Mouse (Mus musculus) embryonic facial prominence, embryonic 11.5 days (tissue): Measurements from ENCODE around the gene Rnf216. TPM values are rescaled to one million over a fixed set of nuclear protein-coding genes. Genes with fewer than 3 reads are reported as not detected.

Experiments
- ATAC-seq: fragments of 200-750 bp; cut with Nextera tagmentation; replicated peaks from 2 replicates; pipeline ENCODE4 v1.8.0; 2017; ENCODE audit warnings: low read depth; ENCODE audit not compliant: insufficient number of reproducible peaks, low FRiP score, low TSS enrichment
- DNase-seq: peaks from one replicate; pipeline ENCODE4 v3.0.0-alpha.2; 2015; ENCODE audit warnings: low spot score
- H3K27ac ChIP-seq: fragments of 300-500 bp; sonication (generic); replicated peaks from 2 replicates; pipeline ENCODE4 v1.5.1; 2014; ENCODE audit warnings: mild to moderate bottlenecking, low read depth, low read length, control low read depth
- H3K27me3 ChIP-seq: fragments of 300-500 bp; sonication (generic); 2 replicates; pipeline ENCODE4 v1.6.1; 2014; ENCODE audit warnings: mild to moderate bottlenecking, low read length, moderate library complexity, mixed read lengths; ENCODE audit not compliant: control insufficient read depth, insufficient read depth
- H3K36me3 ChIP-seq: fragments of 300-500 bp; sonication (generic); replicated peaks from 2 replicates; pipeline ENCODE4 v1.6.1; 2014; ENCODE audit warnings: low read depth, mild to moderate bottlenecking, low read length, moderate library complexity, mixed read lengths; ENCODE audit not compliant: control insufficient read depth, insufficient read depth
- H3K4me1 ChIP-seq: fragments of 300-500 bp; sonication (generic); 2 replicates; pipeline ENCODE4 v1.6.1; 2014; ENCODE audit warnings: low read length, mixed read lengths; ENCODE audit not compliant: control insufficient read depth, insufficient read depth
- H3K4me2 ChIP-seq: fragments of 300-500 bp; sonication (generic); 2 replicates; pipeline ENCODE4 v1.6.1; 2014; ENCODE audit warnings: low read depth, mild to moderate bottlenecking, control low read depth, low read length, moderate library complexity
- H3K4me3 ChIP-seq: fragments of 300-500 bp; sonication (generic); 2 replicates; pipeline ENCODE4 v1.5.1; 2014; ENCODE audit warnings: low read depth, low read length, control low read depth
- H3K9ac ChIP-seq: fragments of 300-500 bp; sonication (generic); replicated peaks from 2 replicates; pipeline ENCODE4 v1.6.1; 2014; ENCODE audit warnings: mild to moderate bottlenecking, control low read depth, low read length
- H3K9me3 ChIP-seq: fragments of 300-500 bp; sonication (generic); replicated peaks from 2 replicates; pipeline ENCODE4 v1.6.1; 2016; ENCODE audit warnings: mild to moderate bottlenecking, low read length, inconsistent platforms, mixed read lengths; ENCODE audit not compliant: control insufficient read depth
- WGBS: fragments of 180-500 bp; shearing (Covaris S2); extraction: QIAGEN DNeasy Blood & Tissue Kit; methylation state at CpG from one replicate; pipeline ENCODE4 v1.1.7; 2014; 5-methylcytosine and 5-hydroxymethylcytosine counted together
- polyA plus RNA-seq: library from polyadenylated mRNA; unstranded; fragments of >200 nt; fragmentation: Nextera tagmentation; extraction: Ambion mirVana; gene quantifications from 2 replicates; pipeline ENCODE4 v1.2.1, GENCODE M21; 2014

Rnf216 gene
- polyA plus RNA-seq, 1 experiment from 2014 or later: 35.6 TPM

GRCm38 (mm10) chr5:143023887-143024286 lies 88.9 kb downstream of the Rnf216 start:
- H3K9me3 ChIP-seq: no peaks in the 10 kb centered on the region
- no peak for DNase-seq
- H3K27ac ChIP-seq: no peak overlapping the region
- no peak for ATAC-seq
- H3K4me2 ChIP-seq: no peak overlapping the region
- H3K27me3 ChIP-seq: no peaks in the 10 kb centered on the region
- H3K4me1 ChIP-seq: no peaks in the 10 kb centered on the region
- no peak overlapping the region for H3K9ac ChIP-seq
- WGBS: 89% methylated on average over 2 of the region's 2 CpGs
- peaks cover 3% of the 10 kb centered on the region; the same call in 1 of the 2 replicates for H3K36me3 ChIP-seq
- H3K4me3 ChIP-seq: no peak overlapping the region

DNA sequence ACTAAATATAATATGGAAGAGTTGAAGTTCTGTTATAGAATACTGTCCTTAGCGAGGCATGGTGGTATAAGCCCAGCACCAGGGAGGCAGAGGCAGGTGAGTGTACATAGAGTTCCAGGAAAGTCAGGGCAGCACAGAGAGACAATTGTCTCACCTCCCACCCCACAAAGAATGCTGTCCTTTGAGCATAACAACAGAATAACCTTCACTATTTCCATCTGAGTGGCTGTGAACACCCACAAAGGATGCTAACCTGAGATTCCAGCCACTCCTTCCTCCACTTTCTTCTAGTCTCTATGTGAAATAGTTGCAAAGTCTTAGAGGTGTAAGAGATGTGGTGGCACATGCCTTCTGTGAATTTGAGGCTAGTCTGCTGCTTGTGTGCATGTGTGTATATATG lies 89.8 kb downstream of the Rnf216 start:
- Histone ChIP-seq H3K4me1 (no peaks in the 10 kb centered on the region), H3K36me3 (peaks cover 3% of the 10 kb centered on the region; the same call in 1 of the 2 replicates), H3K9me3 (no peaks in the 10 kb centered on the region), H3K27ac (no peak overlapping the region), H3K4me3 (no peak overlapping the region), H3K9ac (no peak overlapping the region), H3K4me2 (no peak overlapping the region), H3K27me3 (no peaks in the 10 kb centered on the region)
- no peak for ATAC-seq
- DNase-seq: no peak
- 97% methylated on average over 1 of the region's 1 CpGs for WGBS

- no peaks in the 10 kb centered on the region for H3K9me3 ChIP-seq
- no peak overlapping the region for H3K9ac ChIP-seq
- no peak overlapping the region for H3K4me2 ChIP-seq
- no peaks in the 10 kb centered on the region for H3K27me3 ChIP-seq
- H3K27ac ChIP-seq: no peak overlapping the region
- no peak for ATAC-seq
- 83% methylated on average over 5 of the region's 5 CpGs for WGBS
- no peak for DNase-seq
- peaks cover 2% of the 10 kb centered on the region for H3K36me3 ChIP-seq
- H3K4me3 ChIP-seq: no peak overlapping the region
- no peaks in the 10 kb centered on the region for H3K4me1 ChIP-seq
Observed at GRCm38 (mm10) chr5:143017401-143017800, 95.4 kb downstream of the Rnf216 start.

DNA sequence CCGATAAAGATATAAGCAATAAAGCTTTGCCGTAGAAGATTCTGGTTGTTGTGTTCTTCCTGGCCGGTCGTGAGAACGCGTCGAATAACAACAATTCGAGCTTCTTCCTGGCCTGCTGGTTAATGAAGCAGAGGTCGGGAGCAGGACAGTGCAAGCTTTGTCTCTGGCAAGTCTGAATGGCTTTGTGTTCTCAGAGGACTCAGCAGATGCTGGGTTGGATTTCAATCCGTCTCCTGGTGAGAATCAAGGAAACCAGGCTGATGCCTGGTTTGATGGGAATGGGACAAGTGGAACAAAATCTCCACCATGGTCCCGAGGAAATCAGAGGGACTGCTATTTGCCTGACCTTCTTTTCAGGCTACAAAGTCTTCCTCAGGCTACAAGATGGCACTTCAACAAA lies 103.4 kb downstream of the Rnf216 start:
- Histone ChIP-seq H3K4me2 (no peak overlapping the region), H3K27me3 (no peaks in the 10 kb centered on the region), H3K27ac (peak overlapping the region; percentile 38; the same call in 1 of the 2 replicates), H3K4me1 (no peaks in the 10 kb centered on the region), H3K9ac (no peak overlapping the region), H3K4me3 (no peak overlapping the region), H3K36me3 (peaks cover 2% of the 10 kb centered on the region; the same call in 1 of the 2 replicates), H3K9me3 (no peaks in the 10 kb centered on the region)
- DNase-seq: peak; percentile 32
- 22% methylated on average over 10 of the region's 11 CpGs for WGBS
- no peak for ATAC-seq

GRCm38 (mm10) chr5:143000654-143001500 lies 111.9 kb downstream of the Rnf216 start:
- DNase-seq: peak; percentile 95
- ATAC-seq: peak; percentile 96
- Histone ChIP-seq H3K4me2 (peak overlapping the region; percentile 30), H3K4me1 (peaks cover 7% of the 10 kb centered on the region), H3K36me3 (no peaks in the 10 kb centered on the region), H3K27ac (peak overlapping the region; percentile 95), H3K4me3 (no peak overlapping the region), H3K9ac (peak overlapping the region; percentile 43), H3K9me3 (no peaks in the 10 kb centered on the region), H3K27me3 (no peaks in the 10 kb centered on the region)
- 18% methylated on average over 9 of the region's 9 CpGs for WGBS

DNA sequence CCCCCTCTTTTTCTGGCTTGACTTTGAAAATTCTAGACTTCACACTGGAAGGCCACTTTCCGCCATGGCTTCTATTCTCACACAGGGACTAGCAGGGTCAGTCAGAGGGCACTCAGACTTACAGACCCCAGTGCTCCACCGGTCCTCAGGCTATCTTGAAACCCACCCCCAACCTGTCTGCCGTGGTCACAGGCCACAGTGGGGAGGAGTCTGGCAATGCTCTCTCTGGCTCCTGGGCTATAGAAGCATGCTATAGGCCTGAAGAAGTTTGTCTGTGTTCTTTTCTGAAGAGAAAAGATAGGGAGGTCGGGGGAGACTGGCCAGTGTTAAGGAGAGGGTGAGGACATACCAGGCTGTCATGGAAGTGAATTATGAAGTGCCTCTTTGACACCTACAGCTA lies 112.7 kb downstream of the Rnf216 start:
- no peak overlapping the region for H3K4me3 ChIP-seq
- H3K36me3 ChIP-seq: no peaks in the 10 kb centered on the region
- H3K4me2 ChIP-seq: peak overlapping the region; percentile 30
- peaks cover 7% of the 10 kb centered on the region for H3K4me1 ChIP-seq
- DNase-seq (peak; percentile 40), ATAC-seq (no peak)
- peak overlapping the region; percentile 95 for H3K27ac ChIP-seq
- WGBS: 23% methylated on average over 4 of the region's 4 CpGs
- H3K27me3 ChIP-seq: no peaks in the 10 kb centered on the region
- H3K9me3 ChIP-seq: no peaks in the 10 kb centered on the region
- peak overlapping the region; percentile 43 for H3K9ac ChIP-seq

DNA sequence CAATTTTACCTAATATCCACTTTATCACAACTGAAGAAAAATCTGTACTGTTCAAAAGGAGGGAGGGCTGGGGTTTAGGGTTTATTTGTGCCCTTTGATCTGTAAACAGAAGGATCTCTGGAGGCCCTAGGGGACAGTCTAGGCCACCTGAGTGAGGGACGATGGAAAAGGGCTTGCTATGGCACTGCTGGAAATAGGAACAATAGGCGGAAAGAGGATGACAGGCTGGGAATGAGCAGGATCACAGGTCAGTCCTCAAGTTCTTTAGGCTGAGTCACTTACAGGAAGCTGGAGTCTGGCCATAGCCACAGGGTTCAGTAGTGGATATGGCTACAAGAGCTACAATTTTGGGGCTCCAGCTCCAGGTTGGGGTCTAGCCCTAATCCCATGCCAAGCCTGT lies 114.6 kb downstream of the Rnf216 start:
- no peak overlapping the region for H3K4me3 ChIP-seq
- no peak overlapping the region for H3K27ac ChIP-seq
- peaks cover 7% of the 10 kb centered on the region for H3K4me1 ChIP-seq
- DNase-seq: no peak
- H3K4me2 ChIP-seq: no peak overlapping the region
- H3K9ac ChIP-seq: no peak overlapping the region
- H3K9me3 ChIP-seq: no peaks in the 10 kb centered on the region
- no peaks in the 10 kb centered on the region; the same call in 1 of the 2 replicates for H3K36me3 ChIP-seq
- 47% methylated on average over 2 of the region's 2 CpGs for WGBS
- ATAC-seq: no peak
- no peaks in the 10 kb centered on the region for H3K27me3 ChIP-seq

DNA sequence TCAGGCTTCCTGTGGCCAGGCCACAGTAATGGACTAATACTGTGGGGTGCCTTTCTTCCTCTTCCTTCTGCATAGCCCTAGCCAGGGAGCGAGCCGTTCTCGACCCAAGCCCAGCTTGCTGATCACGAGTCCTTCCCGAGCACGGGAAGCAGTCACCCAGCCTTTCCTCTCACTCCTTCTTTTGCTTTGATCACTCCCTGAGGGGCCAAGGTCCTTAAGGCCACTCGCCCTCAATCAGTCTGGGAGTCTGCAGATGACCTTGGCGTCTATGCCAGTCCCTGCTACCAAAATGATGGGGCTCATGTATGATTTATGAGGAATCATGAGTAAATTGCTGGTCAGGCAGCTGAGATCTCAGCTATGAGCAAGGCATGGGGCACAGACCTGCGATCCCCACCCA lies 115.3 kb downstream of the Rnf216 start:
- ATAC-seq (no peak), DNase-seq (no peak)
- H3K27me3 ChIP-seq: no peaks in the 10 kb centered on the region
- no peak overlapping the region for H3K4me3 ChIP-seq
- H3K9me3 ChIP-seq: no peaks in the 10 kb centered on the region
- WGBS: 71% methylated on average over 9 of the region's 9 CpGs
- H3K36me3 ChIP-seq: no peaks in the 10 kb centered on the region; the same call in 1 of the 2 replicates
- H3K9ac ChIP-seq: no peak overlapping the region; the same call in 1 of the 2 replicates
- H3K4me2 ChIP-seq: no peak overlapping the region
- peaks cover 7% of the 10 kb centered on the region for H3K4me1 ChIP-seq
- H3K27ac ChIP-seq: no peak overlapping the region
